Mouse (Mus musculus): ENCODE measurements around the gene Dock8. TPM values are rescaled to one million over a fixed set of nuclear protein-coding genes. Genes with fewer than 3 reads are reported as not detected.

Gene Dock8
- total RNA-seq, 1 experiment from 2014 or later, result 92.8 TPM

- ATAC-seq (replicated peaks; ENCODE audit: insufficient number of reproducible peaks, low FRiP score, low TSS enrichment, poor library complexity, severe bottlenecking), result no peak
Measured at GRCm38 (mm10) chr19:25154506-25155178, 155.3 kb downstream of the Dock8 start.

DNA sequence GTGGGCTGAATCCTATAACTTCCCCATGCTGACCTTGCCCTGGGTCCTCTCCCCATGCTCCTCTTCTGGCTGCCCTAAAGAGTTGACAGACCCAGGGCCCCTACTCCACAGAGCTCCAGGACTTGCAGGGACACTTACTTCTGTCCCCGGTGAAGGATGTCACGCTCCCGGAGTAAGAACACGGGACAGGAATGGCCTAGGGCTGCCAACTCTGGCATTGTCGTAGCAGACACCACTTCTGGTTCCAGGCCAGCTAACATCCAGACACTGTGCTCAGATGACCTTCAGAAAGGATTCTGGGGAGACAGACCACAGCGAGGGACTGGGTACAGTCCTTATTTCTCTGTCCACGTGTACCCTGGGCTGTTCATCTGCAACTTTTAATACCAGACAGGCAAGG is 155.9 kb downstream of the Dock8 start:
- ATAC-seq (replicated peaks; ENCODE audit: insufficient number of reproducible peaks, low FRiP score, low TSS enrichment, poor library complexity, severe bottlenecking), result no peak

DNA sequence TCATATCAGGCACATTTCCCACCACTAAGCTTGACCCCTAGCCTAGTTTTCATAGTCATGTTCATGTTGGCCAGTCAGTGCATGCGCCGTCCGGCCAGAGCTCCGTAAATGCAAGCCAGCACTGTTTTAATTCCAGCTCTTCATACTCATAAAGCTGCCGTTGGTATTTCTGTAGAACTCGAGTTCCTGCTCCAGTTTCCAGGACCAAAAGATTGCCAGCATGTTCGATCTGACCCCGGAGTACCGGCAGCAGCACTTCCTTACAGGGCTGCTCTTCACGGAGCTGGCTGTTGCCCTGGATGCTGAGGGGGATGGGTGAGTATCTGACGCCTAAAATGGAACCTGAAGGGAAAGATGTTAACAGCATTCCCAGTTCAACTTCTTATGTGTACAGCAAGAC is 156.4 kb downstream of the Dock8 start:
- no peak for ATAC-seq (replicated peaks; ENCODE audit: insufficient number of reproducible peaks, low FRiP score, low TSS enrichment, poor library complexity, severe bottlenecking)

DNA sequence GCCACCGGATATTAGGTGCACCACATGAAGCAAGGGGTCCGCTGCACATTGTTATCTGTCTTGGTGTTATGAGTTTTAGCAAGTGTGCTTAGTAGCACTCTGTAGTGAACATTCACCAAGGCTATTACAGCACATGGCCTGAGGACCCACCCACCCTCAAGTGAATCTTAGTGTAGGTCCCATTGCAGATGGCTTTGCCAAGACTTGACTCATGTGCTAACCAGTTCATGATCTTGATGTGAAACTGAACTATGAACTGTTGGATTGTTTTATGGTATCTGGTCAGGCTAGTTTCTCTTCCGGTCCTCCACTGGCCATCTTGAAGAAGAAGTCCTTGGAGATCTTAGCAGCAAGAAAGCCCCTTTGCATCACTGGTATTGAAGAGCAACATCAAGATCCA is 162.9 kb downstream of the Dock8 start:
- no peak for ATAC-seq (replicated peaks; ENCODE audit: insufficient number of reproducible peaks, low FRiP score, low TSS enrichment, poor library complexity, severe bottlenecking)

- ATAC-seq (replicated peaks; ENCODE audit: insufficient number of reproducible peaks, low FRiP score, low TSS enrichment, poor library complexity, severe bottlenecking), result no peak
Measured at GRCm38 (mm10) chr19:25163426-25163825, 164.1 kb downstream of the Dock8 start.

DNA sequence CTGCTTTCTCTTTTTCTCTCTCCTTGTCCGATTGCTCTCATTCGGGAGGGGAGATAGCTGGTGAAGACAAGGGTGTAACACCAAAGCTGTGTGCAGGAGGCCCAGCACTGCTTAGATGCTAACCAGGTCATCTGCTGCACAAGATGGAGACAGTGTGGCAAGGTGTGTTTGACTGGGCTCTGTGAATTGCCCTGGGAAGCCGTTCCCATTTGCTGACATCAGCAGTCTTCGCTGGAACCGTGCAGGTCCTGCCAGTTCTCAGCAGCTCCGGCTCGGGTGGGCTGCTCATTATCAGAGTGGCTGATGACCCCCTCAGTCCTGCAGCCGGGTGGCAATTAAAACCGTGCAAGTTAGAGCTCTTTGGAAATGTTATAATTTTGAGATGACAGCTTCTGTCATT is 167.1 kb downstream of the Dock8 start:
- ATAC-seq (replicated peaks; ENCODE audit: insufficient number of reproducible peaks, low FRiP score, low TSS enrichment, poor library complexity, severe bottlenecking), result no peak

- no peak for ATAC-seq (replicated peaks; ENCODE audit: insufficient number of reproducible peaks, low FRiP score, low TSS enrichment, poor library complexity, severe bottlenecking)
Measured at GRCm38 (mm10) chr19:25171395-25171794, 172.1 kb downstream of the Dock8 start.

- ATAC-seq (replicated peaks; ENCODE audit: insufficient number of reproducible peaks, low FRiP score, low TSS enrichment, poor library complexity, severe bottlenecking), result no peak
Measured at GRCm38 (mm10) chr19:25176746-25177145, 177.4 kb downstream of the Dock8 start.

DNA sequence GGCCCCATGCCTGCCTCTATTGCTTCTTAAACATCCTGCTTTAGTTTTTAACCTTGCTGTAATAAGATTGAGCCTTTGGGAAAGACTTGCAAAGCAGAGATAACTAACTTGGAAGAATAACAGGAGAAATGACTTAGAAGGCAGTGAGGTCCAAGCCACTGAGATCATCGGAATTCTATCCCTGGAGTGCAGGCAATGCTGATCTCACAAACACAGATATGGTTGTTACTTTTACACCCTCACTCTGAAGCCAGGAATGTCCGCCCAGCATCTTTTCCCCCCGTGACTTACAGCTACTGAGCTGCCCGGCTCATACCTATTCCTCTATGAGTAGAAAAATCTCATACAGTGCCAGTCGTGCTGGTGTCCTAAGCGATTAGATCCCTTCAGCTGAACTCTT is 180.7 kb downstream of the Dock8 start:
- ATAC-seq (replicated peaks; ENCODE audit: insufficient number of reproducible peaks, low FRiP score, low TSS enrichment, poor library complexity, severe bottlenecking), result no peak

GRCm38 (mm10) chr19:25180547-25180946 is 181.2 kb downstream of the Dock8 start:
- no peak for ATAC-seq (replicated peaks; ENCODE audit: insufficient number of reproducible peaks, low FRiP score, low TSS enrichment, poor library complexity, severe bottlenecking)

GRCm38 (mm10) chr19:25184076-25184475 is 184.7 kb downstream of the Dock8 start:
- ATAC-seq (replicated peaks; ENCODE audit: insufficient number of reproducible peaks, low FRiP score, low TSS enrichment, poor library complexity, severe bottlenecking), result no peak

DNA sequence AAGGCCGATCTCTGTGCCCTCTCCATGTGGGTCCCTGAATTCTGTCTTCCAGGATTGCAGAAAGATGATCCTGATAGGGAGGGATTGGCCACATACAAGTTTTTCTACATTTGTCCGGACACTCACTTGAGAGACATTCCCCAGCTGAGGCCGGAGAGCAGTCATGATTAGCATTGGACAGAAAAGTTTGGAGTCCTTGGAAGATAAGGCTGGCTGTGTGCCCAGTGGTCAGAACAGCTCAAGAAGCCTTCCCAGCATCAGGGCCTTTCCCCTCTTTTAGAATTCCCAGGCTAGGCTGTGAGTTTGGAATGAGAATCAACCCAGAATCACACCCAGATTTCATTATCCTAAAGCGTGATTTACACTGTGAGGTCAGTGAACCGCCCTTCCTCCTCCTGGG is 187.0 kb downstream of the Dock8 start:
- ATAC-seq (replicated peaks; ENCODE audit: insufficient number of reproducible peaks, low FRiP score, low TSS enrichment, poor library complexity, severe bottlenecking), result no peak

GRCm38 (mm10) chr19:25187681-25188080 is 188.3 kb downstream of the Dock8 start:
- ATAC-seq (replicated peaks; ENCODE audit: insufficient number of reproducible peaks, low FRiP score, low TSS enrichment, poor library complexity, severe bottlenecking), result no peak

- ATAC-seq (replicated peaks; ENCODE audit: insufficient number of reproducible peaks, low FRiP score, low TSS enrichment, poor library complexity, severe bottlenecking), result no peak
Measured at GRCm38 (mm10) chr19:25193751-25194150, 194.4 kb downstream of the Dock8 start.

GRCm38 (mm10) chr19:25200081-25200860 is 200.9 kb downstream of the Dock8 start:
- ATAC-seq (replicated peaks; ENCODE audit: insufficient number of reproducible peaks, low FRiP score, low TSS enrichment, poor library complexity, severe bottlenecking), result no peak

- no peak for ATAC-seq (replicated peaks; ENCODE audit: insufficient number of reproducible peaks, low FRiP score, low TSS enrichment, poor library complexity, severe bottlenecking)
Measured at GRCm38 (mm10) chr19:25203077-25203476, 203.7 kb downstream of the Dock8 start.

DNA sequence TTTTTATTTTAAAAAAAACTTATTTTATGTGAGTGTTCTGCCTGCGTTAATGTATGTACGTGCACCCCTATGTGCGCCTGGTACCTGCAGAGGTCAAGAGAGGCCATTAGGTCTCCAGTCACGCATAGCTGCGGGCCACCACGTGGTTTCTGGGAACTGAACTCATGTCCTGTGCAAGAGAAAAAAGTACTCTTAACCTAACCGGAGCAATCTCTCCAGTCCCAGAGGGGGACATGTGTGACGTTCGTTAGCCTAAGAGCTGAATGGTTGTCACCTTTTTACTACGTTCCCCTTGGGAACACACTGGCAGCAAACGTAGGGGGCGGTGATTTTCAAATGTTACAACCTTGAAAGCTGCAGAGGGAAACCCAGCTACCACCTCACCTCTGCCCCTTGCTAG is 207.6 kb downstream of the Dock8 start:
- no peak for ATAC-seq (replicated peaks; ENCODE audit: insufficient number of reproducible peaks, low FRiP score, low TSS enrichment, poor library complexity, severe bottlenecking)

GRCm38 (mm10) chr19:25207731-25208361 is 208.5 kb downstream of the Dock8 start:
- no peak for ATAC-seq (replicated peaks; ENCODE audit: insufficient number of reproducible peaks, low FRiP score, low TSS enrichment, poor library complexity, severe bottlenecking)

DNA sequence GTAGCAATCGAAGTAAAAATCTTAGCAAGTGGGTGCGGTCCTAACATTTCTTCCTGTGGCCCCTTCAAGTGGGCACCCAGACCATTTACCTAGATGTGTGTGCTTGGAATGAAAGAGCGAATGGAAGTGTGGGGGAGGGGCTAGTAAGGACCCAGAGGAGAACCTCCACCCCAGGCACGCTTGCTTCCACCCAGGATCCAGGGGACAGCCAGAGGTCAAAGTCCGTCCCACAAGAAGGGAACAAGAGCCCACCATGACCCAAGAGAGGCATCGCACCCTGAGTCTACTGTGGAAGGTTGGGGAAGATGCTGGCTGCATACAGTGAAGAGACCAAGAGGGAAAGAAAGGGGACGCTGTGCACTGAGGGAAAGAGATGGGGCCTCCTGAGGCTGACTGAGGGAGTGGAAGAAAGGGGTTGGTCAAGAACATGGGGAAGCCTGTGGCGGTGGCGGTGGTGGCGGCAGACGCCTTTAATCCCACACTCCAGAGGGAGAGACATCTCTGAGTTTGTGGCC is 209.3 kb downstream of the Dock8 start:
- 0 out of 2 replicates have a peak, but pooled peaks have one; percentile 27 for ATAC-seq (replicated peaks; ENCODE audit: insufficient number of reproducible peaks, low FRiP score, low TSS enrichment, poor library complexity, severe bottlenecking)

DNA sequence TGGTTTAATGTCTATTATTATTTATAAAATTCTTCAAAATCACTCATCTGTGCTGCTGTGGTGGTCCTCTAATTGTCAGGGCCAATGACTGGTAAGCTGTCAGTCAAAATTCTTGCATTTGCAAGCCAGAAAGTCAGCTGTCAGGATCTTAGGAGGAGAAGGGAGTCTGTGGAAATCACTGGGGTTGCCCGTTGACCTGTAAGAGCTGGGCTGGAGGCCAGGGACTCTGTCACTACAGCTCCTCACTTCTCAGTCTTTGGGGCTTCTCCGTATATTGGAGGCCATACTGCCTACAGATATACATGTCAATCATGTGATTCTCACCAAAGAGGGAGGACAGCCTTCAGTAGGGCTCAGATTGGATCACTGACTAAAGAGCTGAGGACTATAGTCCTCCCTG is 221.3 kb downstream of the Dock8 start:
- ATAC-seq (replicated peaks; ENCODE audit: insufficient number of reproducible peaks, low FRiP score, low TSS enrichment, poor library complexity, severe bottlenecking), result no peak

All from monocyte, adult 5-6 weeks (primary cell).